Mouse (Mus musculus) testis, adult 2 months (tissue): ENCODE data around the gene Reps2. TPM values are rescaled to one million over a fixed set of nuclear protein-coding genes. Genes with fewer than 3 reads are reported as not detected.

ENCODE experiments used
- H3K27ac ChIP-seq: fragments of 200-500 bp; 2 replicates; pipeline ENCODE4 v1.5.1; 2012; ENCODE audit warnings: low read depth, low read length; ENCODE audit not compliant: control insufficient read depth, insufficient read depth
- H3K27me3 ChIP-seq: fragments of 200-500 bp; 2 replicates; pipeline ENCODE4 v1.6.1; 2012; ENCODE audit warnings: mild to moderate bottlenecking, low read length, moderate library complexity; ENCODE audit not compliant: control insufficient read depth, insufficient read depth
- H3K36me3 ChIP-seq: fragments of 200-500 bp; 2 replicates; pipeline ENCODE4 v1.6.1; 2012; ENCODE audit warnings: mild to moderate bottlenecking, low read length; ENCODE audit not compliant: control insufficient read depth, insufficient read depth
- H3K4me1 ChIP-seq: fragments of 200-500 bp; 2 replicates; pipeline ENCODE4 v1.6.1; 2012; ENCODE audit warnings: low read length; ENCODE audit not compliant: control insufficient read depth, insufficient read depth
- H3K4me3 ChIP-seq: fragments of 200-500 bp; 2 replicates; pipeline ENCODE4 v1.5.1; 2012; ENCODE audit warnings: low read depth, mild to moderate bottlenecking, low read length, moderate library complexity, mixed read lengths; ENCODE audit not compliant: control insufficient read depth
- CTCF ChIP-seq: fragments of 200-500 bp; IDR thresholded peaks from 2 replicates; pipeline ENCODE4 v1.5.1; 2012; ENCODE audit warnings: low read depth, mild to moderate bottlenecking, inconsistent platforms, low read length, moderate library complexity; ENCODE audit not compliant: control insufficient read depth, insufficient read depth, insufficient replicate concordance
- POLR2A ChIP-seq: fragments of 200-500 bp; IDR thresholded peaks from 2 replicates; pipeline ENCODE4 v1.6.1; 2012; ENCODE audit warnings: low read depth, mild to moderate bottlenecking, inconsistent platforms, low read length, moderate library complexity; ENCODE audit not compliant: control insufficient read depth
- polyA plus RNA-seq: library from polyadenylated mRNA; depleted of rRNA; stranded (reverse); fragments of >200 nt; gene quantifications from 2 replicates; pipeline ENCODE4 v1.2.3, GENCODE M21; 2012

Reps2 gene
- polyA plus RNA-seq, 1 experiment: 1.1 TPM

DNA sequence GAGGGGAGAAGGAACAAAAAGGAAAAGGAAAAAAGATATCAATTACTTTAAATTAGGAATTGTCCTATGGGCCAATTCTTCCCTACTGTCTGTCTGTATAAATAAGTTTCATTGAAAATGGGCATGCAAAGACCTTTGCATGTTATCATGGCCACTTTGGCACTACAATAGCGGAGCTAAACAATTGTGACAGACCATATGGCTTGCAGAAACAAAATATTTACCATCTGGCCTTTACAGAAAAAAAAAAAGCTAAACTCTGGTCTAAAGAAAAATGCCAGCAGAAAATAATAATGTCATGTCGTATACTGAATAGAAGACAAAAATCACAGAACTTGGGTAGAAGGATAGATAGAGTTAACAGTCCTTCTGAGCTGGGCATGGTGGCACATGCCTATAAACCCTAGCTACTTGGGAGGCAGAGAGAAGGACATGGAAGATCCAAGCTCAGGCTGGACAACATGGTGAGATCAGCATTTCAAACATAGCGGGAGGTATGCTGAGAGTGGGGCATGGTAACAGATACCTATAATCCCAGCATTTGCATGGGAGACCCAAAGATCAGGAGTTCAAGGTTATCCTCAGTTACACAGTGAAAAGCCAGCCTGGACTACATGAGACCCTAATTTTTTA lies 54.2 kb downstream of the Reps2 start:
- H3K27me3 ChIP-seq: no peaks in the 10 kb centered on the region
- no peak for TF ChIP-seq POLR2A
- H3K27ac ChIP-seq: no peak overlapping the region
- no peaks in the 10 kb centered on the region; the same call in 1 of the 2 replicates for H3K4me1 ChIP-seq
- no peaks in the 10 kb centered on the region for H3K36me3 ChIP-seq
- H3K4me3 ChIP-seq: no peak overlapping the region

DNA sequence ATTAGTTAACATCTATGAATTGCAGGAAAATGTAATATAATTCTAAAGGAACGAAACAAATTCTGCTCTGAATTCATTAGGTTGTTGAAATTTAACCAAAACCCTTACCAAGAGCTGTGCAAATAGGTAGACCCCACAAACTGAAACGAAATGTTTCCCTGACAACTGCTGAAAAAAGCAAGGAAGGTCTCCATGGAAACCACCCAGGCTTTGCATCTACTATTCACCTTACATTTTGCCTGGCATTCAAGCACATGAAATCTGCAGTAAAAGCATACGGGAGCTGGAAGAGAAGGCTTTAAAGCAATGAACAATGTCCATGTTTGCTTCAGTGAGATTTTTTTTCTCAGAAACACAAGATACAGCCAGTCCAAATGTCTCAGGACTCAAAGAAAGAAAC lies 59.1 kb downstream of the Reps2 start:
- H3K4me3 ChIP-seq: no peak overlapping the region
- H3K4me1 ChIP-seq: no peaks in the 10 kb centered on the region
- H3K36me3 ChIP-seq: no peaks in the 10 kb centered on the region
- no peak overlapping the region for H3K27ac ChIP-seq
- no peak for TF ChIP-seq CTCF
- TF ChIP-seq POLR2A: no peak
- no peaks in the 10 kb centered on the region for H3K27me3 ChIP-seq

DNA sequence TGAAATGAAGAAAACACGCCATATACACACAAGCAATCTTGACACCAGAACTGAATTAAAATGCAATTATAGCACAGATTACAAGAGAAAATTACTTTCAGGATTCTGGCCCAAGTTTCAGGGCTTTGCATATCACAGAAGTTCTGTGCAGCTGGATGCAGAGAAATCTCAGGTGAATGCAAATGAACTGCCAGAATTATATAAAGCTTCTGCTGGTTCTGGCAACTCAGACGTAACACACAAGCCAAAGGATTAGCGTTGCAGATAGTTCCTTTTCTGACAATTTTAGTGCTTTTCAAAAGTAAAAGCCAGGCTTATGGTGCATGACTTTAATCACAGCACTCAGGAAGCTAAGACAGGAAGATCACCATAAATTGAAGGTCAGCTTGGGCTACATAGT lies 62.9 kb downstream of the Reps2 start:
- TF ChIP-seq CTCF (no peak), POLR2A (no peak)
- no peaks in the 10 kb centered on the region for H3K4me1 ChIP-seq
- no peaks in the 10 kb centered on the region for H3K36me3 ChIP-seq
- H3K4me3 ChIP-seq: no peak overlapping the region
- H3K27me3 ChIP-seq: no peaks in the 10 kb centered on the region
- no peak overlapping the region for H3K27ac ChIP-seq

DNA sequence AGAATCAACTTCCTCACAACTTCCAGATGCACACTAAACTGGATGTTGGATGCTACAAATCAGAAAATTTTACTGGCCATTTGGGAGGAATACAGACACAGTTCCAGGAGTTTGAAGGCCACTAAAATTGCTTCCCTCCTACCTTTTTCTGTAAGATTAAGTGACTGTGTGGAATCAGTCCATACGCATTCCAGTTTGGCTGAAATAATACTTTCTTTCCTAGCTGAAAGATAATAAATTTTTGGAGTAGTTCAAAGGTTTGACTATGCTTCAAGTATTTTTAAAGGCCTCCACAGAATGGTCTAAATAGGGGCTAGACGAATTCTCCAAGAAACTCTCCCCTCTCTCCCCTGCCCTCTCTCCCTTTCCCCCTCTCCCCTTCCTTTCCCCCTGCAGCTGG lies 75.0 kb downstream of the Reps2 start:
- no peaks in the 10 kb centered on the region for H3K27me3 ChIP-seq
- no peaks in the 10 kb centered on the region for H3K4me1 ChIP-seq
- no peak overlapping the region for H3K4me3 ChIP-seq
- H3K36me3 ChIP-seq: no peaks in the 10 kb centered on the region
- TF ChIP-seq CTCF: no peak
- no peak for TF ChIP-seq POLR2A
- no peak overlapping the region for H3K27ac ChIP-seq

DNA sequence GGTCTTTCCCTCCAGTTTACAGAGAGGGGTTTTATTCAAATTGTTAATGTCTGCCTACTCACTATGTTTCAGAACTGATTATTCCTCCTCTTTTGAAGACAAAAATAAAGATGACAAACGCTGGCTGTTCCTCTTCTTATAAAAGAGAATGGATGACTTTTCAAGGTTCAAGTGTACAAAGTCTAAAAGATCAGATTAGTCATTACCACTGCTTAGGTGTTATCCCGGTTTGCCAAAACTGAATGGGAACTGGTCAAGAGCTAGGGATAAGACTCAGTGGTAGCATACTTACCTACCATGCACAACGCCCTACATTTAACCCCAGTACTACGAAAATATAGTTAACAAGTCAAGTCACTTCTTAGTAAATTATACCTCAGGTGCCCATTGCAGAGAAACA lies 77.9 kb downstream of the Reps2 start:
- no peaks in the 10 kb centered on the region for H3K4me1 ChIP-seq
- H3K27ac ChIP-seq: no peak overlapping the region
- no peaks in the 10 kb centered on the region for H3K27me3 ChIP-seq

DNA sequence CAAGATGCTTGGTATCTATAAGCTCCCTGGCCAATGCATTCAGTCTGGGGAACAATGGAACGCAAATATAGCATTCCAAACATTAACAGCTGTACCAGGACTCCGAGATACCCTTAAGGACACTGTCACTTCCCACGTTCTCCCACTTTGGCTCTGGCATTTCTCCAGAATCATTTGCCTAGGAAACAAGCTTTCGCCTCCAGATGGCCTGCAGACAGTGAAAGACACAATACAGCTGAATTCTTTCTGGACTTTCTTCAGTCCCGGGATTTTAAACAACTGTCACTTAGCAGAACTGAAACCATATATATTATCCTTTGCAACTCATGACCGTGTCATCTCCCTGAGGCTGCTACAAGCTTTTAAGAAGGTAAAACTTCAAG lies 87.0 kb downstream of the Reps2 start:
- Histone ChIP-seq H3K4me3 (no peak overlapping the region), H3K4me1 (no peaks in the 10 kb centered on the region), H3K27ac (no peak overlapping the region), H3K27me3 (no peaks in the 10 kb centered on the region), H3K36me3 (no peaks in the 10 kb centered on the region)
- no peak for TF ChIP-seq CTCF
- TF ChIP-seq POLR2A: no peak

More for the DNA sequence above, 77.9 kb downstream of the Reps2 start:
- Histone ChIP-seq H3K36me3 (no peaks in the 10 kb centered on the region), H3K4me3 (no peak overlapping the region)
- no peak for TF ChIP-seq POLR2A
- TF ChIP-seq CTCF: no peak

DNA sequence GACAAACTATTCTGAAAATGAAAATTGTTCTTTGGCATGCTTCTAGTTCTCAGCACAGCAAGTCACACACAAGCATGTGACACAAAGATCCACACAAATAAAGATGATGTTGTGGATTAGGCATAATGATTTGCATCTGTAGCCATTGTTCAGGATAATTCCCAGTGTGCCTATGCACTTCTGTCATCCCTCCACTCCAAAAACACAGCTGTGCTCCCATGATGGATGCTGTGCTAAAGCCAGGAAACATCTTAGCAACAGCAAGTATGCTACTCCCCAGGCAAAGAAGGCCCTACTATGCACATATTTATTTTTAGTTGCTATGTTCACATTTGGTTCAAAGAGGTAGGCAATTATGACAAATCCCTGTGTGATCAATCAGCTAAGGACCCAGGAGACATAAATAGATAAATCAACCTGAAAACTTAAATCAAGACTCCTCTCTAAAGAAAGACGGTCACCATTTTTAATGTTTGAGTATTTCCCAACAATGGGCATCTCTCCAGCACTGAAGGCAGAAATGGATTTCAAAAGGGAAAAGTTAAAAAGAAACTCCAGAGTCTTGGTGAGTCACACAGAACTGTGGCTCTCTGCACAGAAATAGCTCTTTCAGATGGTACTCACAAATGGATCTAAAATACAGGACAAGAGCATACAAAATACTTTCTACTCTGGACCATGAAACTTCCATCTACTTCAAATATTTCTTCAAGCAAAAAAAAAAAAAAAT lies 87.6 kb downstream of the Reps2 start:
- Histone ChIP-seq H3K4me3 (no peak overlapping the region), H3K27me3 (no peaks in the 10 kb centered on the region), H3K36me3 (no peaks in the 10 kb centered on the region), H3K4me1 (no peaks in the 10 kb centered on the region), H3K27ac (no peak overlapping the region)
- no peak for TF ChIP-seq POLR2A
- TF ChIP-seq CTCF: no peak
